Mouse (Mus musculus) embryonic facial prominence, embryonic 11.5 days (tissue): ENCODE measurements around the gene Rbfox3. TPM values are rescaled to one million over a fixed set of nuclear protein-coding genes. Genes with fewer than 3 reads are reported as not detected.

ENCODE experiments used
- ATAC-seq: fragments of 200-750 bp; cut with Nextera tagmentation; replicated peaks from 2 replicates; pipeline ENCODE4 v1.8.0; 2017; ENCODE audit warnings: low read depth; ENCODE audit not compliant: insufficient number of reproducible peaks, low FRiP score, low TSS enrichment
- DNase-seq: peaks from one replicate; pipeline ENCODE4 v3.0.0-alpha.2; 2015; ENCODE audit warnings: low spot score
- H3K27ac ChIP-seq: fragments of 300-500 bp; sonication (generic); replicated peaks from 2 replicates; pipeline ENCODE4 v1.5.1; 2014; ENCODE audit warnings: mild to moderate bottlenecking, low read depth, low read length, control low read depth
- H3K27me3 ChIP-seq: fragments of 300-500 bp; sonication (generic); 2 replicates; pipeline ENCODE4 v1.6.1; 2014; ENCODE audit warnings: mild to moderate bottlenecking, low read length, moderate library complexity, mixed read lengths; ENCODE audit not compliant: control insufficient read depth, insufficient read depth
- H3K36me3 ChIP-seq: fragments of 300-500 bp; sonication (generic); replicated peaks from 2 replicates; pipeline ENCODE4 v1.6.1; 2014; ENCODE audit warnings: low read depth, mild to moderate bottlenecking, low read length, moderate library complexity, mixed read lengths; ENCODE audit not compliant: control insufficient read depth, insufficient read depth
- H3K4me1 ChIP-seq: fragments of 300-500 bp; sonication (generic); 2 replicates; pipeline ENCODE4 v1.6.1; 2014; ENCODE audit warnings: low read length, mixed read lengths; ENCODE audit not compliant: control insufficient read depth, insufficient read depth
- H3K4me2 ChIP-seq: fragments of 300-500 bp; sonication (generic); 2 replicates; pipeline ENCODE4 v1.6.1; 2014; ENCODE audit warnings: low read depth, mild to moderate bottlenecking, control low read depth, low read length, moderate library complexity
- H3K4me3 ChIP-seq: fragments of 300-500 bp; sonication (generic); 2 replicates; pipeline ENCODE4 v1.5.1; 2014; ENCODE audit warnings: low read depth, low read length, control low read depth
- H3K9ac ChIP-seq: fragments of 300-500 bp; sonication (generic); replicated peaks from 2 replicates; pipeline ENCODE4 v1.6.1; 2014; ENCODE audit warnings: mild to moderate bottlenecking, control low read depth, low read length
- H3K9me3 ChIP-seq: fragments of 300-500 bp; sonication (generic); replicated peaks from 2 replicates; pipeline ENCODE4 v1.6.1; 2016; ENCODE audit warnings: mild to moderate bottlenecking, low read length, inconsistent platforms, mixed read lengths; ENCODE audit not compliant: control insufficient read depth
- WGBS: fragments of 180-500 bp; shearing (Covaris S2); extraction: QIAGEN DNeasy Blood & Tissue Kit; methylation state at CpG from one replicate; pipeline ENCODE4 v1.1.7; 2014; 5-methylcytosine and 5-hydroxymethylcytosine counted together
- polyA plus RNA-seq: library from polyadenylated mRNA; unstranded; fragments of >200 nt; fragmentation: Nextera tagmentation; extraction: Ambion mirVana; gene quantifications from 2 replicates; pipeline ENCODE4 v1.2.1, GENCODE M21; 2014

The Rbfox3 gene
- polyA plus RNA-seq, 1 experiment from 2014 or later, result 2.5 TPM

- no peaks in the 10 kb centered on the region for H3K27me3 ChIP-seq
- ATAC-seq (no peak), DNase-seq (no peak)
- H3K9ac ChIP-seq, result no peak overlapping the region
- H3K4me3 ChIP-seq, result no peak overlapping the region
- no peaks in the 10 kb centered on the region for H3K4me1 ChIP-seq
- WGBS, result 85% methylated on average over 1 of the region's 1 CpGs
- H3K9me3 ChIP-seq, result no peaks in the 10 kb centered on the region
- no peak overlapping the region for H3K27ac ChIP-seq
- H3K36me3 ChIP-seq, result no peaks in the 10 kb centered on the region
- no peak overlapping the region for H3K4me2 ChIP-seq
Measured at GRCm38 (mm10) chr11:118629718-118630117, 281.7 kb downstream of the Rbfox3 start.

DNA sequence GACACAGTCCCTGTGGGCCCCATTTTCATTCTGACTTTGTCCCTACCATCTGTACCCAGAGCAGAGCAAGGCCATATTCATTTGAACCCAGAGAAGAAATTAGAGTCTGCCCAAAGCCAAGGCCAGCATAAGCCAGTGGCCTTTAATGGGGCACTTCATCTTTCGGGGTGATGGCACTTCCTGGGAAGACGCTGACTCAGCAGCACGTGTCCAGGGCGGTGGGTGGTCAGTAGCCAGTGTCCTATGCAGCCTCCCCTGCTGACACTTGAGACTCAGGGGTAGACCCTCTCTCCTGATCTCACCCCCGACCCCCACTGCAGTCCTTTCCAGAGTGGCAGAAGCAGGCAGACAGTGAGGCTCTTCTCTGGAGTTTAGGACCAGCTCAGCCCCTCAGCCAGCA, 283.9 kb downstream of the Rbfox3 start:
- Histone ChIP-seq H3K9ac (no peak overlapping the region), H3K4me1 (no peaks in the 10 kb centered on the region), H3K4me3 (no peak overlapping the region), H3K4me2 (no peak overlapping the region), H3K27ac (no peak overlapping the region), H3K36me3 (no peaks in the 10 kb centered on the region), H3K27me3 (no peaks in the 10 kb centered on the region), H3K9me3 (no peaks in the 10 kb centered on the region)
- WGBS, result 67% methylated on average over 5 of the region's 5 CpGs
- DNase-seq, result no peak
- no peak for ATAC-seq

DNA sequence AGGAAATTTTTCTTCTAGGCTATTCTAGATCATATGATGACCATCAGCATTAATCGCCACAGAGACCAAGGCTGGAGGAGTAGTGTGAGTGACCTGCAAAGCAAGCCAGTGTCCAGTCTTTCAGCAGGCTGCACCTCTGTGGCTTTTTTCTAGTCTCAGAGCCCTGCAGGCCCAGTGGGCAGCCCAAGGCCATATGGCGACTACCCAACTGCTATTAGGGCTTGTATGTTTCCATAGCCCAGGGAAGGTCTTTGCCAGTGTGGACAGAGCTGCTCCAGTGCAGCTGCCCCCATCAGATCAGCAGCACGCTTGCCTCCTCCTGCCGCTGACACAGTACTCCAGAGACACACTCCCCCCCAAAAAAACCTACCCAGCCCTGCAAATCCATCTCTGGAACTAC, 290.5 kb downstream of the Rbfox3 start:
- H3K27ac ChIP-seq, result no peak overlapping the region
- H3K9ac ChIP-seq, result no peak overlapping the region
- H3K36me3 ChIP-seq, result no peaks in the 10 kb centered on the region
- no peaks in the 10 kb centered on the region for H3K9me3 ChIP-seq
- DNase-seq (no peak), ATAC-seq (no peak)
- H3K27me3 ChIP-seq, result no peaks in the 10 kb centered on the region
- H3K4me2 ChIP-seq, result no peak overlapping the region
- H3K4me3 ChIP-seq, result no peak overlapping the region
- H3K4me1 ChIP-seq, result no peaks in the 10 kb centered on the region
- WGBS, result 77% methylated on average over 4 of the region's 4 CpGs

GRCm38 (mm10) chr11:118614126-118614525, 297.3 kb downstream of the Rbfox3 start:
- no peak overlapping the region for H3K27ac ChIP-seq
- no peaks in the 10 kb centered on the region for H3K36me3 ChIP-seq
- H3K9me3 ChIP-seq, result no peaks in the 10 kb centered on the region
- 0 out of 2 replicates have a peak, but pooled peaks cover 2% of the 10 kb centered on the region for H3K27me3 ChIP-seq
- WGBS, result 87% methylated on average over 4 of the region's 4 CpGs
- ATAC-seq (no peak), DNase-seq (no peak)
- H3K4me1 ChIP-seq, result no peaks in the 10 kb centered on the region
- no peak overlapping the region for H3K4me2 ChIP-seq
- no peak overlapping the region for H3K4me3 ChIP-seq
- H3K9ac ChIP-seq, result no peak overlapping the region

DNA sequence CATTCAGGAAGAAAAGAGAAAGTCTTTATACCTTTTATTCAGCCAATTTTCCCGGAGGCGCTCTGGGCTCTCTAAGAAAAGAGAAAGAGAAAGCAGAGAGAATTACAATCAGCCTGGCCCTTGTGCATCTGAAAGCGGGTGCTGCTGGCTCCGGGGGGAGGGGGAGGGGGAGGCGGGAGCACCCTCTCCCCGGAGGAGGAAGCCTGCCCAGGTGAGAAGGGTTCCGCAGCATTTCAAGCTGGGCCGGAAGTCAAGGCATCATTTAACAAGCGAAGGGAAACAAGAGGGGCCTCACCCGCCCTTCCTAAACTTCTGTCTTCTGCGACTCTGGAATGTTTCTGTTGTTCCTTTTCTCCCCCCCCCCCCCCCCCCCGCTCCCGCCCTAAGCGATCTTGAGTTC, 301.3 kb downstream of the Rbfox3 start:
- no peak overlapping the region for H3K27ac ChIP-seq
- no peaks in the 10 kb centered on the region for H3K36me3 ChIP-seq
- H3K4me3 ChIP-seq, result no peak overlapping the region
- no peaks in the 10 kb centered on the region for H3K9me3 ChIP-seq
- H3K4me2 ChIP-seq, result no peak overlapping the region
- DNase-seq, result no peak
- no peak overlapping the region for H3K9ac ChIP-seq
- no peak for ATAC-seq
- 2% methylated on average over 13 of the region's 14 CpGs for WGBS
- 0 out of 2 replicates have a peak, but pooled peaks cover 2% of the 10 kb centered on the region for H3K27me3 ChIP-seq
- H3K4me1 ChIP-seq, result no peaks in the 10 kb centered on the region

GRCm38 (mm10) chr11:118609236-118610000, 302.0 kb downstream of the Rbfox3 start:
- Histone ChIP-seq H3K9me3 (no peaks in the 10 kb centered on the region), H3K4me3 (no peak overlapping the region), H3K36me3 (no peaks in the 10 kb centered on the region), H3K9ac (no peak overlapping the region), H3K4me2 (no peak overlapping the region), H3K27me3 (0 out of 2 replicates have a peak, but pooled peaks cover 2% of the 10 kb centered on the region), H3K27ac (no peak overlapping the region), H3K4me1 (no peaks in the 10 kb centered on the region)
- 8% methylated on average over 17 of the region's 17 CpGs for WGBS
- no peak for ATAC-seq
- DNase-seq, result no peak

DNA sequence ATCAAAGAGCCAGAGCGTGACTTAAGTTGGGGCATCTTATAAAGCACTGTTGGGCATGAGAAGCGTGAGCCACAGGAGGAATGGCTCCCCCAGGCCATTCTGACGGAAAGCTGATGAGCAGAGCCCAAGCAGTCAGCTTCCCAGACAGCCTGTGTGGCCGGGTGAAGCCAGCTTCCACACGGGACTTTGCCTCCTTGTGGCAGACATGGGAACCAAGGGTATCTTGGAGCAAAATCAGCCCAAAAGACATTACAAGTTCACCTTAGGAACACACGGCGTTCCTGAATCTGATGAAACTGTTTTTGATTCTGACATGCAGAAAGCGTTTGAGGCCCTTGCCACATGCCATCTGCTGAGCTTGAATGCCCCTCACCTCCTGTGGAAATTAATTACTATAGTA, 303.5 kb downstream of the Rbfox3 start:
- H3K9me3 ChIP-seq, result no peaks in the 10 kb centered on the region
- no peak overlapping the region for H3K4me3 ChIP-seq
- H3K4me2 ChIP-seq, result no peak overlapping the region
- DNase-seq, result no peak
- no peak overlapping the region for H3K9ac ChIP-seq
- no peak for ATAC-seq
- WGBS, result 54% methylated on average over 8 of the region's 8 CpGs
- H3K36me3 ChIP-seq, result no peaks in the 10 kb centered on the region
- no peak overlapping the region for H3K27ac ChIP-seq
- H3K27me3 ChIP-seq, result 0 out of 2 replicates have a peak, but pooled peaks cover 2% of the 10 kb centered on the region
- no peaks in the 10 kb centered on the region for H3K4me1 ChIP-seq

DNA sequence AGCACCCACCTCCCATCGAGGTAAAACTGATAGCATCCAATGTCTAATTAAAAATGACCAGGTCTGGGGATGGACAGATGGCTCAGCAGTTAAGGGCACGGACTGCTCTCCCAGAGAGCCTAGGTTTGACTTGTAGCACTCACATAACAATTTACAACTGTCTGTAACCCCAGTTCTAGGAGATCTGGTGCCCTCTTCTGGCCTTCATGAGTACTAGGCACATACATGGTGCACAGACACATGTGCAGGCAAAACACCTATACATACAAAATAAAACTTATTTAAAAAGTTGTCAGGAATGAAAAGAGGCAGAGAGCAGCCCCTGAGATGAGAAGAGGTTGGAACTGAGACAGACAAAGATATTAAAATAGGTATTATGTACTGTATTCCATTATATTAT, 305.8 kb downstream of the Rbfox3 start:
- ATAC-seq (no peak), DNase-seq (no peak)
- no peak overlapping the region for H3K4me3 ChIP-seq
- WGBS, result 83% methylated on average over 2 of the region's 2 CpGs
- no peaks in the 10 kb centered on the region for H3K36me3 ChIP-seq
- 0 out of 2 replicates have a peak, but pooled peaks cover 2% of the 10 kb centered on the region for H3K27me3 ChIP-seq
- no peaks in the 10 kb centered on the region for H3K4me1 ChIP-seq
- no peaks in the 10 kb centered on the region for H3K9me3 ChIP-seq
- no peak overlapping the region for H3K27ac ChIP-seq
- H3K9ac ChIP-seq, result no peak overlapping the region
- no peak overlapping the region for H3K4me2 ChIP-seq
